Mouse (Mus musculus) ovary, adult 18-20 months (tissue): ENCODE data around the gene Rtl6.
A peak's percentile ranks its signal among the peaks of the same experiment; 100 is the strongest.

Experiments
- DNase-seq: peaks from one replicate; pipeline ENCODE4 v3.0.0; 2022; ENCODE audit warnings: low spot score, mixed read lengths

The Rtl6 gene

DNA sequence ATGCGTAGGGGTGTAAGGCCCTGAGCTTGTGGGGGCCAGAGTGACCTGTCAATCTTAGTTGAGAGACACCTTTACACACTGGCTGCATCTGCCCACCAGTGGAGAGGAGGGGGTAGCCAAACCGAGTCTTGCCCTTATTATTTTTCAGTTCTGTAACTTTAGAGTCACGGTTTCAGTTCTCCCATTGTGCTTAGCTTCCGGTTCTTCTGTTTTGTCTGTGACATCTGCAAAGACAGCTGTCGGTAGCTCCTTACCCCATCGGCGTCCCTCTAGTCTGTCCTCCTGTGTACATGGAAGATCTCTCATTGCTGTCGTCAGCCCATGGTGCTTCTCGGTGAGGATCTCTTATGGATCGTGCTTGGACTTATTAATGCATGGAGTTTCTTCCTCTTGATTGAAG is 20.5 kb downstream of the Rtl6 start:
- no peak for DNase-seq

DNA sequence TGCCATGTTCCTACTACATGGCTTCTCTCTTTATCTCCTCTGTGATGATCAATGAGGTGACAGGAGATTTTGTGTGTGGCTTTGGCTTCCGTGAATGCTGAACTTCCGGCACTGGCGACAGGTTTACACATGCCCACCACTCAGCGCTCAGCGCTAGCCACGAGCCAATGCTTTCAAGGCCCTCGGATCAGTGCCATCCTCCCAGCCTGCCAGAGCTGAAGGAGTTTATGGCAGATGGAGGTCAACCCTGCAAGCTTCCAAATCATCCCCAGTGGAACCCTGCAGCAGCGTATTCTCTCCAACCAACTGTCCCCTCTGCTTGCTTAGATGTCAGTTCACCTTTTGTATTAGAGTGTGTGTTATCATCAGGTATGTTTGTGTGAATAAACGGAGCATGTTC is 21.0 kb downstream of the Rtl6 start:
- no peak for DNase-seq

DNA sequence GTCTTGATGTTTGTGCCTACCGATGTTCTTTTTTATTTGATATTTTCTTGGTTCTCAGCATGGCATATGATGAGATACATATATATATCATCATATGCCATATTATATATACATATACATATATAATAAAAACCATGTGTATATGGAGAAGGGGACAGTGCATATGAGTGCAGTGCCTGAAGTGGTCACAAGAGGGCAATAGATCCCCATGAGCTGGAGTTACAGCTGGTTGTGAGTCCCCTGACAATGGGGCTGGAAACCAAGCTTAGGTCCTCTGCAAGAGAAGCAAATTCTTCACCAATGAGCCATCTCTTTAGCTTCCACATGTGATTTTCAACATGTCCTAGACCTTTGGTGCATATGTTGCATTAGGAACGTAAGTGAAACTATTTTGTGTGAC is 21.7 kb downstream of the Rtl6 start:
- no peak for DNase-seq

DNA sequence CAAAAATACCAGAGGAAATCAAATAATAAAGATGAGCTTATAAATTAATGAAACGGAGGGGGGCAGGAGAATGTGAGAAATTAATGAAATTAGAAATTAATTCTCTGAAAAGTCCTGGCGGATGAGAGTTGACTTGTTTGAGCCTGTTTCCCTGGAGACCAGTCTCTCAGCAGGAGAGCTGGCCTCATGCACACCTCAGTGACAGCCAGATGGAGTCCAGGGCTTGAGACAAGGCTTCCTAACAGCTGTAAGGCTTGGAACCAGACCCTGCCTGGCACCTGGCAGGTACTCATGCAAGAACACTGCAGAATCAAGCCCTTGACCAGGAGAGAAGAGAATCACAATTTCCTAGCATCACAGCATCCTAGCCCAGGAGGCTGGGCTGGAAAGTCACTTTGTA is 25.4 kb downstream of the Rtl6 start:
- DNase-seq: no peak

DNA sequence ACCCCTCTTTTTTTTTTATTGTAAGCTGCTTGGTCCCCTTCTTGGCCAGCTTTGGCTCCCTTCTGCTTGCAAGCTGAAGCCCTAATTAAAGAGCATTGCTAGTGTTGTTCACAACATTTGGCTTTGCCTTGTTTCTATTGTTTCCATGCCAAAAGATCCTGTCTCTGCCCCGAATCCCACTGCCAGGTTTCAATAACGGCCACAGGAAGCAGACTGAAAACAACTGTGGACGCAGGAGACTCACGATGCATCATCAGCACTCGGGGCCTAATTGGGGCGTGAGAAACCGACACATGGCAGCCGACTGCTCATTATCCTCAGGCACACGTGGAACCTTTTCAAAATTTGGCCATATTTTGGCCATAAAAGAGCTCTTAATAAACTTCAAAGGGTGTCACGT is 26.1 kb downstream of the Rtl6 start:
- DNase-seq: no peak

DNA sequence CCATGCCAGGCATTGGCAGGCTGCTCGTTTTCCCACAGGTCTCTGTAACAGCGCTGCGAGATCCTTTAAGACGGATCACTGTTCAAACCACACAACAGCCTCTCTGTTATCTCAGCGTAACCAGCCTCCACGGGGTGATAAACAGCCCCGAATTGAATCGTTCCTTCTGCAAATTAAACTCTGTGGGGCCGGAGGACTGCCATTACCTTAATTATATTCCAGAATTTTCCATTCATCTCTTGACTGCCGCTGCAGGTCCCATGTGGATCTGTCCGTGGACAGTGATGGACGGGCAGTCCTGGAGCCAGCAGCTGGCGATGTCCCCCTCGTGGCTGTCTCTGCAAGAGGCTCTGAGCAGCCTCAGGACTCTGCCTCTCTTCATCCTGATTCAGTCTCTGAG is 30.7 kb downstream of the Rtl6 start:
- DNase-seq: no peak

DNA sequence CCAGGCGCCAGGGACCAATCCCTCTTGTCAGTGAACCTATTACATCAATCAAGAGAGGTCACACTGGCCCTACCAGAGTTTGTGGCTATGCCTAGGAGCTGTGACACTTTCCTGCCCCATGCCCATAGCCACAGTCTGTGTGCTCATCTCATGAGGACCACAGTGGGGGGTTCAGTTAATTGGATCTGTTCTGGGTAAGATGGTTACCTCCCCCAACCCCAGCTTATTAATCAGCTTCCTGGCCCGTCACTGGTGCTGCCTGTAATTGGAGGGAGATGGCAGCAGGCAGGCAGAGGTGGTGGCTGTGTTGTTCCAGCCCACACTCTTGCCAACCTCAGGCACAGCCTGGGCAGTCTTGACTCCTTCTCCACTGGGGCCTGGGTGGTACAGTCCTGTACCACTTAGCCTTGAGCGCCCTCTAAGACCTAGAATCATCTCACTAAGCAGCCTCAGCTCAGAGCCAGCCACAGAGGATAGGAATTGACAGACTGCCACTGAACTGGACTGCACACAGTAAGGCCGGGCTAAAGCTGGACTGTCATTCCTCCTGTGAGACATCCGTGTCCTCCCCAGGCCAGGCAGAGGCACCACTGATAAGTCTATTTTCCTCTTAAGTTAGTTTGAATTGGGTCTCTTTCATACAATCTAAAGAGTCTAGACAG is 32.3 kb downstream of the Rtl6 start:
- DNase-seq: no peak

DNA sequence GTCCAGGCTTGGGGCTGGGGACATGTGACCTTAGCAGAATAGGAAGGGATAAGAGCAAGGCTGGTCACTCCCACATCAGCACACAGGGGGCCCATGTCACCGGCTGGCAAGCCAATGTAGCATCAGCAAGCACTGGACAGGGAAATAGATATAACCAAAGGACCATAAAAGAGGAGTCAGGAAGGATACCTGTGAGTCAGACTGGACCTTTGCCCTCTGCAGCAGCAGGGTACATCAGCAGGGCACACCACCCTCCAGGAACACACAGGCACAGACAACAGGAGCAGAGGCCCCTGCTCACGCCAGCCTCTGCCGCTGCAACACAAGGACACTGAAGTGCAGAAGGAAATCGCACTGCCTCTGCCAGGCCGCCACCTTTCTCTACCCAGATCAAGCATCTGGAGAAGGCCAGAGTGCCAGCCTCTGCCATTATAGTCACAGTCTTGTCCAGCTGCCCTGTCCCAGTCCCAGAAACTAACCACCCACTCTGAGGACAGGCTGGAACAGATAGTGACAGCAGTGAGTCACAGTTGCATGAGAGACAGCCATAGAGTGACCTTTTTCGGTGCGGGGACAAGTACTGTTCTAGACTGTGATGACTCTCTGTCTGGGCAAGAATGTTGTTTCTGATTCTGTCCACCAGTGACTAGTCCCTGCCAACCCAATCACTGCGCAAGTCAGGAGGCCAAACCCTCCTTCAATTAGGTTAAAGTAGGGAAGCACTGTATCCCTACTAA is 34.5 kb downstream of the Rtl6 start:
- no peak for DNase-seq

DNA sequence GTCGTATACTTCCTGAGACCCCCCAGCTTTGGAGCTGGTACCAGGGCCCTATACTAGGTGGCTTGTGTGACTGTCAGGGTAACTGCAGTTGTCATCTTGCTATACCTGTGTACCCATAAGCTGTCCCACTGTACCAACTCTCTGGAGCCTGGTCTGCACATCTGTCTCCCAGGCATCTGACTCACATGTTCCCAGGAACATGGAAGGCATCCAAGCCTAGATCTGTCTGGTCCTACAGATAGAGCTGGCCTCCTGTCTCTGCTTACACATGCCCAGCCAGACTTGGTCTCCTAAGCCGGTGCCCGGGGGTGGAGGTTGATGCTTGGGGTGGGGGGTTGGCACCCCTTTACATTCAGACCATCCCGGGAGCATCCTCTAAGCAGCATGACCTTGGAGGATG is 36.1 kb downstream of the Rtl6 start:
- DNase-seq: no peak

DNA sequence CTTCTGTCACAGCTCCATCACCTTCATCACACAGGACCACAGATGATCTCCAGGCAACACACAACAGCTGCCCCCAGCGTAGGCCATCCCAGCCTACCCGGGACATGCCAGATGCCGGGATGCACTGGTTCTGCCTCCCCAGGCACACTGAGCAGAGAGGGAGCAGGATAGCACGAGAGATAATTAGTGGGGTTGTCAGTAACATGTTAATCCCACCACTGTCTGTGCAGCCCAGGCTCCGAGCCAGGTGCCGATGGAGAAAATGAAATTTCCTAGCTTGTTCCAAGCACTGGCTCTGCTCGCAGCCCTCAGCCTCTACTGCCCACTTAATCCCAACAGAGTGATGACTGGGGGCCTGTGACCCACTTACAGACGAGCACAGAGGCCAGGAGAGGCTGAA is 39.1 kb downstream of the Rtl6 start:
- DNase-seq: no peak

DNA sequence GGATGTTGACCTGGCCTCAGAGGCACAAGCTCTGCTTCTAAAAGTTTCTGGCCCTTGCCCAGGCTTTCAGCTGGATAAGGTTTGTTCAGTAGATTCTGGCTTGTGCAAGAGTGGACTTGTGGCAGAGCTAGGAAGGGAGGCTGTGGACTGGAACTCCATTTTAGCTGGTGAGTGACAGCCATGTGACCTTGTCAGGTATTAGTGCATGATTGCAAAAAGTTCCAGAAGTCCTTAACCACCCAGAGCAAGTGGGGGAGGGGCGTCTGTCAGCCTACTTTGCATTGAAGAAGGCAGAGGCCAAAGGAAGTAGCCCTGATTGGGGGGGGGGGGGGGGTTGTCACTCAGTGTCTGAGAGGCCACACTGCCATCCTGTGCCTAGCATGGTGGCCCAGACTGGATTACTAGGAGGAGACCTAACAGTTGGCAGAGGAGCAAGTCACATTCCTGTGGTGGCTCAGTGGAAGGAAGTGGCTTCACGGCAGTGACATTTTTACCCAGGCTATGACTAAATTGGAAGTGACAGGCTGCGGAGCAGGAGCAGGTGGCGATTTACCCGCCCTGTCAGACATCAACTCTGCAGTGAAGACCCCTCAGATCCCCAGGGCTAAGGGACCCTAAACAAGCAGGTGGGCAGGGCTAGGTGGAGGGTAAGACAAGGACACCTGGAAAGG is 44.9 kb downstream of the Rtl6 start:
- DNase-seq: no peak

DNA sequence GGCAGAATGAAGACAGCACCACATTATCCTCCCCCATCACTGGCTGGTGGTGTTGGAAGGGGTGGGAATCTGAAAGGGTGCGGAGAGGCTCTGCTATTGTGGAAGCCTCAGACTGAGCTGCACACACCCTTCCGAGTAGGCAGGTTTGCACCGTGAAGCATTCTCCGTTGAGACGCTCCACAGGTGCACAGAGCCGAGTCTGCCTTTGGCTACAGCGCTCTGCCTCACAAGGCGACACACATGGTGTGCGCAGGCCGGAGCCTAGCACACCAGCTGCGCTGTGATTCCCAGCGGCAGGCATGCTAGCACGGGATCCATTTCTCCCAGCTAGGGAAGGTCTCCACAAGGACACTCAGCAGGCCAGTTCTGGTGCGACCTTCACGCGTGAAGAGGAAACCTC is 47.6 kb downstream of the Rtl6 start:
- peak; percentile 36 for DNase-seq

DNA sequence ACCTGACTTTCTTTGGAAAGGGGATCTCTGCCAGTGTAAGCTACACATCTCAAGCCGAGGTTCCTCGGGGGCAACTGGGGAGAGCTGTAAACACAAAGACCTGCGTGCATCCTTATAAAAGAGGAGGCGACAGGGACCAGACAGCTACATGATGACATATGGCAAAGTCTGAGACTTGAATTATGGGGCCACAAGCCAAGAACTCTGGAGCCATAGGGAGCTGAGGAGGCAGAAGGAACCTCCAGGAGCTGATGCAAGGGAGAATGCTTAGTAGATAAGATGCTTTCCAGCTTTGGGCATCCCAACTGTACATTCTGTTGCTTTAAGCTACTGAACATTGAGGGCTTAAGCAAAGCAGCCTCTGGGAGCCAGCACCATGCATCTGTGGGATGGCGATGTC is 48.5 kb downstream of the Rtl6 start:
- no peak for DNase-seq

DNA sequence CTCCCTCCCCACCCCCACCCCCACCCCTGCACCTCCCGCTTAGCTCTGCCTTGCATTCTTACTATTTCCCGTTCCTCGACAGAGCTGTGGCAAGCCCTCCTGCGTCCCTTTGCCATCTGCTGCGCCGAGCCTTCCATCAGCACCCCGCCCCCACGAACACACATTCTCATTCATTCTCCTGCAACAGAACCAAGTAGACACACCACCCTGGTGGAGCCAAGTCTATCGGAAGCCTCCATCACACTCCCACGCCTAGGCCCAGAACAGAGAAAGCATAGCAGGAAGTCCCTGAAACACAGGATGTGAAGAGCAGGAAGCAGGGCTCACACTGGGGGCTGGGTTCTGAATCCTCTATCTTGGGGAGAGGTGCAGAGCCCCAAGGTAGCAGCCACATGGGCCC is 51.6 kb downstream of the Rtl6 start:
- no peak for DNase-seq

DNA sequence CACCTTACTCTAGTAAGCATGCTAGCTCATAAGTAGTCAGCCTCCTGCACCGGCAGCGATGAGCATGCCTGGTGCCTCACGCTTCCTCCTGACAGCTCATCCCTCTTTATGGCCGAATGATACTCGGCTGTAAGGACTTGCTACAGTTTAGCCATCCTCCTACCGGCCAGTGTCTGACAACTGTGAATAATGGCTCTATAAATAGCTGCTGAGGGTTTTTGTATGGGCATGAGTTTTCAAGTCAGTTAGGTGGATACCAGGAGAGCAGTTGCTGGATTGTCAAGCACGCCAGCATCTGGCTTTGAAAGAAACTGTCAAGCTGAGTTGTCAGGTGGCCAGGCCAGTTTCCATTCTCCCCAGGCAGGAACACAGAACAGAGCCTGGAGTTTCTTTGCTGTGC is 52.7 kb downstream of the Rtl6 start:
- DNase-seq: no peak
